Mouse (Mus musculus) layer of hippocampus, postnatal 36 days (tissue): ENCODE data around the gene Fcmr. TPM values are rescaled to one million over a fixed set of nuclear protein-coding genes. Genes with fewer than 3 reads are reported as not detected.
A peak's percentile ranks its signal among the peaks of the same experiment; 100 is the strongest.

Experiments
- DNase-seq, 2 experiments: peaks; one replicate each; pipeline ENCODE4 v3.0.0; 2022
- total RNA-seq, 2 experiments: library from RNA; stranded (reverse); gene quantifications; 2 replicates each; pipeline ENCODE4 v1.2.3; 2021

The Fcmr gene
- total RNA-seq: not detected

- no peak for DNase-seq
Observed at GRCm38 (mm10) chr1:130865541-130866221, at the start of gene Fcmr. TSS of gene Fcmr (plus strand) at chr1:130865669.

GRCm38 (mm10) chr1:130819737-130820136 is 45.7 kb upstream of the Fcmr start:
- no peak for DNase-seq

GRCm38 (mm10) chr1:130820316-130821148 is 44.9 kb upstream of the Fcmr start:
- no peak for DNase-seq

GRCm38 (mm10) chr1:130821149-130821471 is 44.4 kb upstream of the Fcmr start:
- no peak for DNase-seq

GRCm38 (mm10) chr1:130821911-130822625 is 43.4 kb upstream of the Fcmr start:
- DNase-seq: no peak

- no peak for DNase-seq
Observed at GRCm38 (mm10) chr1:130826448-130826847, 39.0 kb upstream of the Fcmr start, which contains the start of gene Pigr. TSS of gene Pigr (plus strand) at chr1:130826684.

- no peak for DNase-seq
Observed at GRCm38 (mm10) chr1:130828656-130829055, 36.8 kb upstream of the Fcmr start.

GRCm38 (mm10) chr1:130829906-130830830 is 35.3 kb upstream of the Fcmr start:
- DNase-seq: no peak

GRCm38 (mm10) chr1:130832230-130833149 is 33.0 kb upstream of the Fcmr start:
- no peak for DNase-seq

- DNase-seq: peak in 1 of 2 experiments; percentile 35
Observed at GRCm38 (mm10) chr1:130835161-130835936, 30.1 kb upstream of the Fcmr start.

GRCm38 (mm10) chr1:130838288-130838687 is 27.2 kb upstream of the Fcmr start:
- DNase-seq: no peak

GRCm38 (mm10) chr1:130840599-130841379 is 24.7 kb upstream of the Fcmr start:
- no peak for DNase-seq

GRCm38 (mm10) chr1:130841621-130842020 is 23.8 kb upstream of the Fcmr start:
- no peak for DNase-seq

- no peak for DNase-seq
Observed at GRCm38 (mm10) chr1:130844516-130844915, 21.0 kb upstream of the Fcmr start.

GRCm38 (mm10) chr1:130849530-130850214 is 15.8 kb upstream of the Fcmr start:
- no peak for DNase-seq

- DNase-seq: no peak
Observed at GRCm38 (mm10) chr1:130850405-130850804, 15.1 kb upstream of the Fcmr start.

- no peak for DNase-seq
Observed at GRCm38 (mm10) chr1:130854819-130855218, 10.7 kb upstream of the Fcmr start.

GRCm38 (mm10) chr1:130855723-130856122 is 9.7 kb upstream of the Fcmr start:
- no peak for DNase-seq

GRCm38 (mm10) chr1:130857456-130857855 is 8.0 kb upstream of the Fcmr start:
- no peak for DNase-seq
